ENCODE assay signal across 16 mouse cellular contexts in the genomic region with DNA sequence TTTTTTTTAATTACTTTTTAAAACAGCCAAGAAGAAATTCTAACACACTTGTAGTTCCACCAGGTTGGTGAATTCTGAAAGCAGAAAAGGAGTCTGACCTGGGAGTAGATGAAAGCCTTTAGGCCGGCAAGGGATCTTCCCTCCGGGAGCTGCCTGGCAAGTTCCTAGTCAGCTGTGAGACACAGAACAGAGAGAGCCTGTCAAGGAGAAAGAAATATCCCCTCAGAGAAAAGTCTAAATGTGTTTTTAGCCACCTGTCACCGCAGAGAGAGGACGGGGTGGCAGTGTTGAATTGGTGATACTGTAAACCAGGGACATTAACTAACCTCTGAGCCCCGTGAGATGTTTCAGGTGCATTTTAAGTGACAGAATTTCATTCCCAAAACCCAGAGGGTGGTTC.
"Had no signal": no experiment of that assay in that cellular context is flagged by ENCODE, and none has a peak within 500 bp of the region (broad histone marks: within the 10 kb centered on the region; RNA-seq: fewer than 3 reads in every experiment).

No protein-coding gene starts in this region.

- DNase-seq: retina, postnatal 1 day; right cerebral cortex, adult 18-20 months; right cerebral cortex, postnatal 14 days; right cerebral cortex, postnatal 25 days; right cerebral cortex, postnatal 4 days; spleen, adult 18-20 months; thymus, adult 18-20 months; thymus, adult 2 months; thymus, postnatal 14 days; thymus, postnatal 25 days; thymus, postnatal 36 days; thymus, postnatal 4 days had no signal

- H3K4me1 ChIP-seq: neural tube, embryonic 13.5 days; neural tube, embryonic 15.5 days; stomach, embryonic 15.5 days had no signal

- H3K27ac ChIP-seq: neural tube, embryonic 13.5 days; neural tube, embryonic 15.5 days; stomach, embryonic 15.5 days; stomach, postnatal 0 days had no signal

- H3K4me3 ChIP-seq: neural tube, embryonic 13.5 days; neural tube, embryonic 15.5 days; stomach, embryonic 15.5 days had no signal

- H3K36me3 ChIP-seq: neural tube, embryonic 13.5 days; neural tube, embryonic 15.5 days; stomach, embryonic 15.5 days had no signal

- H3K27me3 ChIP-seq: neural tube, embryonic 13.5 days; neural tube, embryonic 15.5 days; stomach, embryonic 15.5 days had no signal

- H3K9me3 ChIP-seq: neural tube, embryonic 13.5 days; neural tube, embryonic 15.5 days; stomach, embryonic 15.5 days had no signal

- H3K4me2 ChIP-seq: neural tube, embryonic 13.5 days; neural tube, embryonic 15.5 days; stomach, embryonic 15.5 days had no signal

- H3K9ac ChIP-seq: neural tube, embryonic 13.5 days; neural tube, embryonic 15.5 days; stomach, embryonic 15.5 days had no signal
